Mouse (Mus musculus) right cerebral cortex, postnatal 10 days (tissue): ENCODE data around the gene Zfp846.

ENCODE experiments used
- DNase-seq, 2 experiments: peaks; one replicate each; pipeline ENCODE4 v3.0.0; 2021; ENCODE audit warnings: low spot score in 2 of 2

The Zfp846 gene

GRCm38 (mm10) chr9:20636790-20637189, 55.7 kb downstream of the Zfp846 start:
- DNase-seq = no peak

- peak in 1 of 2 experiments; percentile 34 for DNase-seq
Observed at GRCm38 (mm10) chr9:20638552-20638951, 57.5 kb downstream of the Zfp846 start.

- DNase-seq = peak in 1 of 2 experiments; percentile 21
Observed at GRCm38 (mm10) chr9:20639486-20639885, 58.4 kb downstream of the Zfp846 start.

GRCm38 (mm10) chr9:20641501-20641900, 60.4 kb downstream of the Zfp846 start:
- no peak for DNase-seq

GRCm38 (mm10) chr9:20642101-20642895, 61.2 kb downstream of the Zfp846 start, which contains the start of gene Ubl5:
Gene Ubl5 (plus strand): TSS chr9:20642878.
- peak; percentile 93 to 94 for DNase-seq

- peak; percentile 87 to 89 for DNase-seq
Observed at GRCm38 (mm10) chr9:20642896-20643466, 61.9 kb downstream of the Zfp846 start.

- no peak for DNase-seq
Observed at GRCm38 (mm10) chr9:20643781-20644180, 62.7 kb downstream of the Zfp846 start.

GRCm38 (mm10) chr9:20644360-20645081, 63.4 kb downstream of the Zfp846 start, which contains the start of gene Fbxl12:
Gene Fbxl12 (minus strand): TSS chr9:20644767.
- peak; percentile 84 to 86 for DNase-seq

GRCm38 (mm10) chr9:20645121-20645520, 64.0 kb downstream of the Zfp846 start:
- DNase-seq = peak; percentile 49 to 57

GRCm38 (mm10) chr9:20651602-20652259, 70.6 kb downstream of the Zfp846 start, which contains the start of gene Pin1:
Gene Pin1 (plus strand): TSS chr9:20652095.
- peak; percentile 100 for DNase-seq

- DNase-seq = no peak
Observed at GRCm38 (mm10) chr9:20652260-20652658, 71.2 kb downstream of the Zfp846 start.

GRCm38 (mm10) chr9:20653859-20654258, 72.8 kb downstream of the Zfp846 start:
- no peak for DNase-seq
